Mouse (Mus musculus): ENCODE results near the gene Slc37a4. TPM values are rescaled to one million over a fixed set of nuclear protein-coding genes. Genes with fewer than 3 reads are reported as not detected.
"Not testable (repeated sequence)": the region's sequence is repeated elsewhere in the genome, so short reads cannot be mapped to it uniquely, and the experiment has no call there.

The Slc37a4 gene
- polyA plus RNA-seq, 1 experiment from 2014 or later, result 13.4 TPM

GRCm38 (mm10) chr9:44418519-44419385 lies 22.1 kb downstream of the Slc37a4 start, which contains the start of gene Ccdc84:
Gene Ccdc84, minus strand, starts transcription at chr9:44418569.
- peaks cover 9% of the 10 kb centered on the region for H3K4me1 ChIP-seq
- H3K27ac ChIP-seq (replicated peaks), result peak within 1 kb of the TSS; percentile 91
- H3K27me3 ChIP-seq (replicated peaks; ENCODE audit: low read depth, poor library complexity, severe bottlenecking), result no peaks in the 10 kb centered on the region
- no peaks in the 10 kb centered on the region for H3K9me3 ChIP-seq
- H3K4me3 ChIP-seq, result peak within 1 kb of the TSS; percentile 88
- H3K36me3 ChIP-seq (replicated peaks), result peaks cover 26% of the 10 kb centered on the region
- 80% methylated on average over 14 of the region's 14 CpGs for WGBS
- no peak for DNase-seq (ENCODE audit: low spot score)

GRCm38 (mm10) chr9:44419730-44420129 lies 23.1 kb downstream of the Slc37a4 start:
- not testable (repeated sequence) for H3K4me1 ChIP-seq; H3K9me3 ChIP-seq; H3K4me3 ChIP-seq; H3K27me3 ChIP-seq (replicated peaks; ENCODE audit: low read depth, poor library complexity, severe bottlenecking); H3K27ac ChIP-seq (replicated peaks); DNase-seq (ENCODE audit: low spot score)
- whole genome bisulfite sequencing, result 97% methylated on average over 9 of the region's 9 CpGs
- H3K36me3 ChIP-seq (replicated peaks), result peaks cover 16% of the 10 kb centered on the region

- peaks cover 9% of the 10 kb centered on the region for H3K4me1 ChIP-seq
- 81% methylated on average over 5 of the region's 5 CpGs for WGBS
- no peak overlapping the region for H3K4me3 ChIP-seq
- DNase-seq (ENCODE audit: low spot score), result no peak
- no peaks in the 10 kb centered on the region for H3K27me3 ChIP-seq (replicated peaks; ENCODE audit: low read depth, poor library complexity, severe bottlenecking)
- no peaks in the 10 kb centered on the region for H3K9me3 ChIP-seq
- H3K27ac ChIP-seq (replicated peaks), result no peak overlapping the region
- peaks cover 12% of the 10 kb centered on the region for H3K36me3 ChIP-seq (replicated peaks)
Observed at GRCm38 (mm10) chr9:44420280-44420898, 23.7 kb downstream of the Slc37a4 start.

- no peaks in the 10 kb centered on the region for H3K36me3 ChIP-seq (replicated peaks)
- DNase-seq (ENCODE audit: low spot score), result no peak
- no peaks in the 10 kb centered on the region for H3K4me1 ChIP-seq
- no peaks in the 10 kb centered on the region for H3K9me3 ChIP-seq
- H3K27ac ChIP-seq (replicated peaks), result no peak overlapping the region
- WGBS, result 89% methylated on average over 4 of the region's 4 CpGs
- no peaks in the 10 kb centered on the region for H3K27me3 ChIP-seq (replicated peaks; ENCODE audit: low read depth, poor library complexity, severe bottlenecking)
- no peak overlapping the region for H3K4me3 ChIP-seq
Observed at GRCm38 (mm10) chr9:44423576-44423975, 26.9 kb downstream of the Slc37a4 start.

- no peaks in the 10 kb centered on the region for H3K9me3 ChIP-seq
- H3K27ac ChIP-seq (replicated peaks), result no peak overlapping the region
- no peaks in the 10 kb centered on the region for H3K27me3 ChIP-seq (replicated peaks; ENCODE audit: low read depth, poor library complexity, severe bottlenecking)
- peaks cover 11% of the 10 kb centered on the region for H3K4me1 ChIP-seq
- H3K36me3 ChIP-seq (replicated peaks), result no peaks in the 10 kb centered on the region
- no peak overlapping the region for H3K4me3 ChIP-seq
- DNase-seq (ENCODE audit: low spot score), result no peak
- 52% methylated on average over 5 of the region's 5 CpGs for WGBS
Observed at GRCm38 (mm10) chr9:44432577-44433185, 36.0 kb downstream of the Slc37a4 start.

GRCm38 (mm10) chr9:44435747-44436146 lies 39.1 kb downstream of the Slc37a4 start:
- DNase-seq (ENCODE audit: low spot score), result no peak
- 79% methylated on average over 6 of the region's 6 CpGs for WGBS
- H3K27ac ChIP-seq (replicated peaks), result 0 out of 2 replicates have a peak overlapping the region, but pooled peaks have one; percentile 26
- H3K4me3 ChIP-seq, result no peak overlapping the region
- peaks cover 11% of the 10 kb centered on the region for H3K4me1 ChIP-seq
- H3K27me3 ChIP-seq (replicated peaks; ENCODE audit: low read depth, poor library complexity, severe bottlenecking), result no peaks in the 10 kb centered on the region
- H3K36me3 ChIP-seq (replicated peaks), result no peaks in the 10 kb centered on the region
- no peaks in the 10 kb centered on the region for H3K9me3 ChIP-seq

- H3K9me3 ChIP-seq, result no peaks in the 10 kb centered on the region
- WGBS, result 77% methylated on average over 19 of the region's 19 CpGs
- DNase-seq (ENCODE audit: low spot score), result no peak
Observed at GRCm38 (mm10) chr9:44440961-44441360, 44.3 kb downstream of the Slc37a4 start, which contains the start of gene Foxr1. Gene Foxr1, minus strand, starts transcription at chr9:44441136.

GRCm38 (mm10) chr9:44444402-44445025 lies 47.9 kb downstream of the Slc37a4 start:
- not testable (repeated sequence) for H3K36me3 ChIP-seq (replicated peaks); H3K27me3 ChIP-seq (replicated peaks; ENCODE audit: low read depth, poor library complexity, severe bottlenecking); DNase-seq (ENCODE audit: low spot score); H3K9me3 ChIP-seq; H3K27ac ChIP-seq (replicated peaks); H3K4me1 ChIP-seq; H3K4me3 ChIP-seq
- WGBS, result 86% methylated on average over 7 of the region's 7 CpGs

More at GRCm38 (mm10) chr9:44440961-44441360, 44.3 kb downstream of the Slc37a4 start, which contains the start of gene Foxr1:
- Histone ChIP-seq H3K27ac (replicated peaks) (no peak within 1 kb of the TSS), H3K27me3 (replicated peaks; ENCODE audit: low read depth, poor library complexity, severe bottlenecking) (no peaks in the 10 kb centered on the region), H3K36me3 (replicated peaks) (no peaks in the 10 kb centered on the region), H3K4me3 (no peak within 1 kb of the TSS), H3K4me1 (peaks cover under 1% of the 10 kb centered on the region; the same call in 1 of the 2 replicates)

- Histone ChIP-seq H3K36me3 (replicated peaks) (no peaks in the 10 kb centered on the region), H3K27ac (replicated peaks) (no peak overlapping the region), H3K9me3 (no peaks in the 10 kb centered on the region), H3K4me1 (peaks cover 19% of the 10 kb centered on the region), H3K27me3 (replicated peaks; ENCODE audit: low read depth, poor library complexity, severe bottlenecking) (peaks cover 28% of the 10 kb centered on the region), H3K4me3 (no peak overlapping the region)
- no peak for DNase-seq (ENCODE audit: low spot score)
Observed at GRCm38 (mm10) chr9:44450387-44450786, 53.7 kb downstream of the Slc37a4 start.

Small RNAs within 50 kb of the gene (microRNA-seq; reads per million reads assigned to microRNA genes)
- not detected for gene Mir7085

Other genes with a start within 250 kb of the Slc37a4 start
- 25.4 and 25.5 TPM in 2 replicates for gene Cbl, start 162.8 kb upstream of the Slc37a4 start, polyA plus RNA-seq (2016; fragmentation: Nextera tagmentation; extraction: Ambion mirVana)
- gene Ccdc153, start 156.2 kb upstream of the Slc37a4 start, polyA plus RNA-seq (2016; fragmentation: Nextera tagmentation; extraction: Ambion mirVana), result not detected in 2 replicates
- gene Pdzd3, start 145.4 kb upstream of the Slc37a4 start, polyA plus RNA-seq (2016; fragmentation: Nextera tagmentation; extraction: Ambion mirVana), result 0.09 TPM in 1 of 2 replicates, not detected in the other
- gene Nlrx1, start 128.3 kb upstream of the Slc37a4 start, polyA plus RNA-seq (2016; fragmentation: Nextera tagmentation; extraction: Ambion mirVana), result 1.9 and 2.4 TPM in 2 replicates
- 2.6 and 3.1 TPM in 2 replicates for gene Abcg4, start 108.2 kb upstream of the Slc37a4 start, polyA plus RNA-seq (2016; fragmentation: Nextera tagmentation; extraction: Ambion mirVana)
- gene Hinfp, start 91.2 kb upstream of the Slc37a4 start, polyA plus RNA-seq (2016; fragmentation: Nextera tagmentation; extraction: Ambion mirVana), result 29.6 and 31.4 TPM in 2 replicates
- gene C2cd2l, start 76.6 kb upstream of the Slc37a4 start, polyA plus RNA-seq (2016; fragmentation: Nextera tagmentation; extraction: Ambion mirVana), result 6.8 and 7.8 TPM in 2 replicates
- gene Dpagt1, start 70.8 kb upstream of the Slc37a4 start, polyA plus RNA-seq (2016; fragmentation: Nextera tagmentation; extraction: Ambion mirVana), result 53.8 and 53.9 TPM in 2 replicates
- gene H2afx, start 62.2 kb upstream of the Slc37a4 start, polyA plus RNA-seq (2016; fragmentation: Nextera tagmentation; extraction: Ambion mirVana), result 601 and 615 TPM in 2 replicates
- gene Hmbs, start 52.6 kb upstream of the Slc37a4 start, polyA plus RNA-seq (2016; fragmentation: Nextera tagmentation; extraction: Ambion mirVana), result 167 and 175 TPM in 2 replicates
- 30.7 and 30.9 TPM in 2 replicates for gene Vps11, start 35.2 kb upstream of the Slc37a4 start, polyA plus RNA-seq (2016; fragmentation: Nextera tagmentation; extraction: Ambion mirVana)
- gene Hyou1, start 17.4 kb upstream of the Slc37a4 start, polyA plus RNA-seq (2016; fragmentation: Nextera tagmentation; extraction: Ambion mirVana), result 43.8 and 46.7 TPM in 2 replicates
- 2,417 and 2,419 TPM in 2 replicates for gene Rps25, start 10.3 kb downstream of the Slc37a4 start, polyA plus RNA-seq (2016; fragmentation: Nextera tagmentation; extraction: Ambion mirVana)
- 178 and 179 TPM in 2 replicates for gene Trappc4, start 10.7 kb downstream of the Slc37a4 start, polyA plus RNA-seq (2016; fragmentation: Nextera tagmentation; extraction: Ambion mirVana)
- gene Ccdc84, start 21.7 kb downstream of the Slc37a4 start, polyA plus RNA-seq (2016; fragmentation: Nextera tagmentation; extraction: Ambion mirVana), result 21.6 and 28.4 TPM in 2 replicates
- gene Foxr1, start 44.3 kb downstream of the Slc37a4 start, polyA plus RNA-seq (2016; fragmentation: Nextera tagmentation; extraction: Ambion mirVana), result not detected in 2 replicates
- gene Upk2, start 58.1 kb downstream of the Slc37a4 start, polyA plus RNA-seq (2016; fragmentation: Nextera tagmentation; extraction: Ambion mirVana), result 0.41 and 0.59 TPM in 2 replicates
- 7.4 and 7.7 TPM in 2 replicates for gene Bcl9l, start 86.0 kb downstream of the Slc37a4 start, polyA plus RNA-seq (2016; fragmentation: Nextera tagmentation; extraction: Ambion mirVana)
- not detected in 2 replicates for gene Cxcr5, start 165.0 kb downstream of the Slc37a4 start, polyA plus RNA-seq (2016; fragmentation: Nextera tagmentation; extraction: Ambion mirVana)
- 21.8 and 23.5 TPM in 2 replicates for gene Ddx6, start 208.0 kb downstream of the Slc37a4 start, polyA plus RNA-seq (2016; fragmentation: Nextera tagmentation; extraction: Ambion mirVana)